Mouse (Mus musculus): Measurements from ENCODE around the gene Ppp6r3. TPM values are rescaled to one million over a fixed set of nuclear protein-coding genes. Genes with fewer than 3 reads are reported as not detected.

Gene Ppp6r3
- polyA plus RNA-seq, 1 experiment from 2014 or later, result 53.9 TPM

DNA sequence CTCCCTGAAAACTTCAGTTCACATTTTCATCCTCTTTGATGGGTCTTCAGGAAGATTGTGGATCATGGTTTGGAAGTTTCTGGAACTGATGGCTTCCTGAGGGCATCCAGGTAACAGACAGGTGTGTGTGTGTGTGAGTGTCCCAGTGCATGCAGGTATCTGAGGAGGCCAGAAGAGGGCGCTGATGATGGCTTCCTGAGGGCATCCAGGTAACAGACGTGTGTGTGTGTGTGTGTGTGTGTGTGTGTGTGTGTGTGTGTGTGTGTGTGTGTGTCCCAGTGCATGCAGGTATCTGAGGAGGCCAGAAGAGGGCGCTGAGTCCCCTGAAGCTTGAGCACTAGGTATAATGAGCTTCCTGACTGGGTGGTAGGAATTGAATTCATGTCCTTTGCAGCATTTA is 128.2 kb downstream of the Ppp6r3 start:
- no peak overlapping the region for H3K27ac ChIP-seq (ENCODE audit: low read depth, low read length)
- H3K9me3 ChIP-seq (ENCODE audit: control insufficient read depth, low read length), result no peaks in the 10 kb centered on the region
- no peaks in the 10 kb centered on the region for H3K4me1 ChIP-seq (replicated peaks; ENCODE audit: control insufficient read depth, insufficient read depth, low read length)
- H3K36me3 ChIP-seq (ENCODE audit: control insufficient read depth, insufficient read depth, low read length), result no peaks in the 10 kb centered on the region
- DNase-seq (ENCODE audit: low spot score) (no peak), ATAC-seq (replicated peaks; ENCODE audit: low FRiP score) (no peak)
- H3K4me3 ChIP-seq (ENCODE audit: low read depth, low read length), result no peak overlapping the region
- H3K9ac ChIP-seq (ENCODE audit: low read depth, low read length), result no peak overlapping the region
- no peaks in the 10 kb centered on the region for H3K27me3 ChIP-seq (replicated peaks; ENCODE audit: control insufficient read depth, insufficient read depth, low read length)
- 55% methylated on average over 3 of the region's 3 CpGs for WGBS
- no peak overlapping the region for H3K4me2 ChIP-seq

GRCm38 (mm10) chr19:3441092-3441491 is 134.5 kb downstream of the Ppp6r3 start:
- no peaks in the 10 kb centered on the region for H3K9me3 ChIP-seq (ENCODE audit: control insufficient read depth, low read length)
- H3K4me2 ChIP-seq, result no peak overlapping the region
- no peaks in the 10 kb centered on the region; the same call in 1 of the 2 replicates for H3K27me3 ChIP-seq (replicated peaks; ENCODE audit: control insufficient read depth, insufficient read depth, low read length)
- H3K4me3 ChIP-seq (ENCODE audit: low read depth, low read length), result no peak overlapping the region
- H3K27ac ChIP-seq (ENCODE audit: low read depth, low read length), result no peak overlapping the region
- no peaks in the 10 kb centered on the region for H3K4me1 ChIP-seq (replicated peaks; ENCODE audit: control insufficient read depth, insufficient read depth, low read length)
- no peaks in the 10 kb centered on the region for H3K36me3 ChIP-seq (ENCODE audit: control insufficient read depth, insufficient read depth, low read length)
- WGBS, result 63% methylated on average over 10 of the region's 10 CpGs
- H3K9ac ChIP-seq (ENCODE audit: low read depth, low read length), result no peak overlapping the region
- ATAC-seq (replicated peaks; ENCODE audit: low FRiP score) (no peak), DNase-seq (ENCODE audit: low spot score) (no peak)

- H3K4me2 ChIP-seq, result no peak overlapping the region
- no peaks in the 10 kb centered on the region for H3K9me3 ChIP-seq (ENCODE audit: control insufficient read depth, low read length)
- ATAC-seq (replicated peaks; ENCODE audit: low FRiP score), result no peak
- no peak overlapping the region for H3K4me3 ChIP-seq (ENCODE audit: low read depth, low read length)
- no peak for DNase-seq (ENCODE audit: low spot score)
- no peaks in the 10 kb centered on the region for H3K36me3 ChIP-seq (ENCODE audit: control insufficient read depth, insufficient read depth, low read length)
- 60% methylated on average over 5 of the region's 5 CpGs for WGBS
- no peaks in the 10 kb centered on the region for H3K4me1 ChIP-seq (replicated peaks; ENCODE audit: control insufficient read depth, insufficient read depth, low read length)
- no peaks in the 10 kb centered on the region; the same call in 1 of the 2 replicates for H3K27me3 ChIP-seq (replicated peaks; ENCODE audit: control insufficient read depth, insufficient read depth, low read length)
- H3K27ac ChIP-seq (ENCODE audit: low read depth, low read length), result no peak overlapping the region
- no peak overlapping the region for H3K9ac ChIP-seq (ENCODE audit: low read depth, low read length)
These were observed 134.9 kb downstream of the Ppp6r3 start for GRCm38 (mm10) chr19:3440667-3441066.

GRCm38 (mm10) chr19:3437980-3438379 is 137.6 kb downstream of the Ppp6r3 start:
- Histone ChIP-seq H3K27me3 (replicated peaks; ENCODE audit: control insufficient read depth, insufficient read depth, low read length) (no peaks in the 10 kb centered on the region; the same call in 1 of the 2 replicates), H3K4me3 (ENCODE audit: low read depth, low read length) (no peak overlapping the region), H3K27ac (ENCODE audit: low read depth, low read length) (no peak overlapping the region), H3K9ac (ENCODE audit: low read depth, low read length) (no peak overlapping the region), H3K36me3 (ENCODE audit: control insufficient read depth, insufficient read depth, low read length) (no peaks in the 10 kb centered on the region), H3K4me2 (no peak overlapping the region), H3K4me1 (replicated peaks; ENCODE audit: control insufficient read depth, insufficient read depth, low read length) (no peaks in the 10 kb centered on the region), H3K9me3 (ENCODE audit: control insufficient read depth, low read length) (no peaks in the 10 kb centered on the region)
- WGBS, result 65% methylated on average over 5 of the region's 5 CpGs
- DNase-seq (ENCODE audit: low spot score), result no peak
- no peak for ATAC-seq (replicated peaks; ENCODE audit: low FRiP score)

GRCm38 (mm10) chr19:3436840-3437239 is 138.7 kb downstream of the Ppp6r3 start:
- Histone ChIP-seq H3K36me3 (ENCODE audit: control insufficient read depth, insufficient read depth, low read length) (no peaks in the 10 kb centered on the region), H3K4me3 (ENCODE audit: low read depth, low read length) (no peak overlapping the region), H3K4me2 (no peak overlapping the region), H3K27me3 (replicated peaks; ENCODE audit: control insufficient read depth, insufficient read depth, low read length) (no peaks in the 10 kb centered on the region; the same call in 1 of the 2 replicates), H3K4me1 (replicated peaks; ENCODE audit: control insufficient read depth, insufficient read depth, low read length) (no peaks in the 10 kb centered on the region), H3K9me3 (ENCODE audit: control insufficient read depth, low read length) (no peaks in the 10 kb centered on the region), H3K9ac (ENCODE audit: low read depth, low read length) (no peak overlapping the region), H3K27ac (ENCODE audit: low read depth, low read length) (no peak overlapping the region)
- DNase-seq (ENCODE audit: low spot score) (peak; percentile 44), ATAC-seq (replicated peaks; ENCODE audit: low FRiP score) (peak; percentile 35; the same call in 1 of the 2 replicates)
- 45% methylated on average over 9 of the region's 9 CpGs for WGBS

GRCm38 (mm10) chr19:3435824-3436223 is 139.7 kb downstream of the Ppp6r3 start:
- no peaks in the 10 kb centered on the region; the same call in 1 of the 2 replicates for H3K27me3 ChIP-seq (replicated peaks; ENCODE audit: control insufficient read depth, insufficient read depth, low read length)
- no peak overlapping the region for H3K4me2 ChIP-seq
- no peaks in the 10 kb centered on the region for H3K9me3 ChIP-seq (ENCODE audit: control insufficient read depth, low read length)
- no peak overlapping the region for H3K9ac ChIP-seq (ENCODE audit: low read depth, low read length)
- no peak for ATAC-seq (replicated peaks; ENCODE audit: low FRiP score)
- H3K36me3 ChIP-seq (ENCODE audit: control insufficient read depth, insufficient read depth, low read length), result no peaks in the 10 kb centered on the region
- no peaks in the 10 kb centered on the region for H3K4me1 ChIP-seq (replicated peaks; ENCODE audit: control insufficient read depth, insufficient read depth, low read length)
- no peak overlapping the region for H3K4me3 ChIP-seq (ENCODE audit: low read depth, low read length)
- WGBS, result 74% methylated on average over 3 of the region's 3 CpGs
- H3K27ac ChIP-seq (ENCODE audit: low read depth, low read length), result no peak overlapping the region
- DNase-seq (ENCODE audit: low spot score), result no peak

GRCm38 (mm10) chr19:3434641-3435040 is 140.9 kb downstream of the Ppp6r3 start:
- ATAC-seq (replicated peaks; ENCODE audit: low FRiP score) (no peak), DNase-seq (ENCODE audit: low spot score) (no peak)
- 35% methylated on average over 4 of the region's 4 CpGs for WGBS
- Histone ChIP-seq H3K27me3 (replicated peaks; ENCODE audit: control insufficient read depth, insufficient read depth, low read length) (no peaks in the 10 kb centered on the region; the same call in 1 of the 2 replicates), H3K27ac (ENCODE audit: low read depth, low read length) (no peak overlapping the region), H3K9ac (ENCODE audit: low read depth, low read length) (no peak overlapping the region), H3K4me3 (ENCODE audit: low read depth, low read length) (no peak overlapping the region), H3K9me3 (ENCODE audit: control insufficient read depth, low read length) (no peaks in the 10 kb centered on the region), H3K4me1 (replicated peaks; ENCODE audit: control insufficient read depth, insufficient read depth, low read length) (no peaks in the 10 kb centered on the region), H3K36me3 (ENCODE audit: control insufficient read depth, insufficient read depth, low read length) (no peaks in the 10 kb centered on the region), H3K4me2 (no peak overlapping the region)

GRCm38 (mm10) chr19:3434124-3434523 is 141.4 kb downstream of the Ppp6r3 start:
- no peak overlapping the region for H3K4me2 ChIP-seq
- H3K9me3 ChIP-seq (ENCODE audit: control insufficient read depth, low read length), result no peaks in the 10 kb centered on the region
- no peak overlapping the region for H3K4me3 ChIP-seq (ENCODE audit: low read depth, low read length)
- H3K9ac ChIP-seq (ENCODE audit: low read depth, low read length), result no peak overlapping the region
- no peak for DNase-seq (ENCODE audit: low spot score)
- no peaks in the 10 kb centered on the region for H3K4me1 ChIP-seq (replicated peaks; ENCODE audit: control insufficient read depth, insufficient read depth, low read length)
- ATAC-seq (replicated peaks; ENCODE audit: low FRiP score), result no peak
- no peaks in the 10 kb centered on the region; the same call in 1 of the 2 replicates for H3K27me3 ChIP-seq (replicated peaks; ENCODE audit: control insufficient read depth, insufficient read depth, low read length)
- no peaks in the 10 kb centered on the region for H3K36me3 ChIP-seq (ENCODE audit: control insufficient read depth, insufficient read depth, low read length)
- WGBS, result 41% methylated on average over 4 of the region's 4 CpGs
- no peak overlapping the region for H3K27ac ChIP-seq (ENCODE audit: low read depth, low read length)

- Histone ChIP-seq H3K27ac (ENCODE audit: low read depth, low read length) (no peak overlapping the region), H3K36me3 (ENCODE audit: control insufficient read depth, insufficient read depth, low read length) (no peaks in the 10 kb centered on the region), H3K9ac (ENCODE audit: low read depth, low read length) (no peak overlapping the region), H3K9me3 (ENCODE audit: control insufficient read depth, low read length) (no peaks in the 10 kb centered on the region), H3K4me2 (no peak overlapping the region), H3K27me3 (replicated peaks; ENCODE audit: control insufficient read depth, insufficient read depth, low read length) (no peaks in the 10 kb centered on the region), H3K4me3 (ENCODE audit: low read depth, low read length) (no peak overlapping the region), H3K4me1 (replicated peaks; ENCODE audit: control insufficient read depth, insufficient read depth, low read length) (no peaks in the 10 kb centered on the region)
- WGBS, result 64% methylated on average over 1 of the region's 2 CpGs
- DNase-seq (ENCODE audit: low spot score) (no peak), ATAC-seq (replicated peaks; ENCODE audit: low FRiP score) (no peak)
These were observed 143.6 kb downstream of the Ppp6r3 start for GRCm38 (mm10) chr19:3431969-3432368.

Data from liver, embryonic 11.5 days (tissue).